Mouse (Mus musculus): ENCODE results near the gene Irak3.
"Not testable (repeated sequence)": the region's sequence is repeated elsewhere in the genome, so short reads cannot be mapped to it uniquely, and the experiment has no call there.

The Irak3 gene

DNA sequence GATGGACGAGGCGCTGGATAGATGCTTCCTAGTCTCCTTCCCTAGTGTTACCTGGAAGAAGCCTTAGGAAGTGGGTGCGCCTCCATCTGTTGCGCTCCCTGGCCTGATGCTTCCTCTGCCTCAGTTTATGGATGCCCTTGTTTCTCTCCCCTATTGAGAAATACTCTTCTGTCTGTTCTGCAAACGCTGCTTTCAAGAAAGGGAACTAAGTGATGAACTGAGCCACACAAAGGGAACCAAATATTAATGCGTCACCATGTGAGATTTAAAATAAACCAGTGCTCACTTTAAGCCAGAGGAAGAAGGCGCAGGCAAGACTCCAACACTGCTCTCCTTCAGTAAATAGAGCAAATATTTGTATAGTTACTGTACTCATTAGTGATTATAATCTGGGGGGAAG is 38.4 kb downstream of the Irak3 start:
- no peak for DNase-seq (ENCODE audit: low read depth, low spot score)

DNA sequence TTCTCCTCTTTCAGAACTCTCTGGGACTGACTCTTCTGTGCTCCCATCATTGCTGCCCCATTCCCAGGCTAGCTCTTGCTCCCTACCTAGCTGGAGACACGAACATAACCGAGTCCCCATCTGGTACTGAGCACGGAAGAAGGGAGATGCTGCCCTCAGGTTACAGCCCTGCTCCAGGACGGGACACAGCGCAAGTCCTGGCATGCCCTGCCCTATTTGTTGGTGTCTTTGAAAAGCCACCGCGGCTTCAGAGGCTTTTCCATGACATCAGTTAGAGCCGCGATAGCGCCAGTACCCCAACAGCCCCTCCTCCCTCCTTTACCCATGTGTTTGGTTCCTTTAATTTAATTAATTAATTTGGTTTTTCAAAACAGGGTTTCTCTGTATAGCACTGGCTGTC is 39.1 kb downstream of the Irak3 start:
- DNase-seq (ENCODE audit: low read depth, low spot score), result peak; percentile 48

DNA sequence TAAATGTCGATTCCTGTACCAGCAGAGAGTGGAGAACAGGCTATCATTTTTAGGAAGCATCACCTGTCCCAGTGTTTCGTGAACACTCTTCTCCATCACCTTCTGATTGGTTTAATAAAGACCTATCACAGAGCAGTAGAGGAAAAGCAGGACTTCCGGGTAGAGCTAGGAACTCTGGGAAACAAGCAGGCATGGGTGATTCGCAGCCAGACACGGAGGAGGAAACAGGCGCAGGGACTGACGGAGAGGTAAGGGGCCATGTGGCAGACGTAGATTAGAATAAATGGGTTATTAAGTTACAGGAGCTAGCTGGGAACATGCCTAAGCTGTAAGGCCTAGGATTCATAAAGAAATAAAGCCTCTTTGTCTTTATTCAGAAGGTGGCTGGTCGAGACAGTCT is 41.4 kb downstream of the Irak3 start:
- DNase-seq (ENCODE audit: low read depth, low spot score), result peak; percentile 76

DNA sequence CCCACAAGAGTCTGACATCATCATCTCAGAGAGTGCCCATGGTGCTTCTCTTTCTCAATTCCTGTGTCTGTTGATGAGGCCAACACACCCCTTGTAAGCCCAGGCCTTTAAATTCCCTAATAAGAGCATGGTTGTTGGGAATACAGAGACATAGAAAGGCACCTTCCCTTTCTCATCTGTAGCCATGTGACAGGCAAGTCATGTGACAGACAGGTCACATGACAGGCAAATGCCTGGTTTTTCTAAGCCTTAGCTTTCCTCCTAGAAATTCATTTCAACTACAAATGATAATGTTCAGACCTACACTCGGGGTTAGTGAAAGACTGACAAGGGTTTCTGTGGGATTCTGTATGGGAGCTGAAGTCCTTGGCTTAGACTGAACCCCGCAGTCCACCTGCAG is 48.0 kb downstream of the Irak3 start:
- DNase-seq (ENCODE audit: low read depth, low spot score), result peak; percentile 78

DNA sequence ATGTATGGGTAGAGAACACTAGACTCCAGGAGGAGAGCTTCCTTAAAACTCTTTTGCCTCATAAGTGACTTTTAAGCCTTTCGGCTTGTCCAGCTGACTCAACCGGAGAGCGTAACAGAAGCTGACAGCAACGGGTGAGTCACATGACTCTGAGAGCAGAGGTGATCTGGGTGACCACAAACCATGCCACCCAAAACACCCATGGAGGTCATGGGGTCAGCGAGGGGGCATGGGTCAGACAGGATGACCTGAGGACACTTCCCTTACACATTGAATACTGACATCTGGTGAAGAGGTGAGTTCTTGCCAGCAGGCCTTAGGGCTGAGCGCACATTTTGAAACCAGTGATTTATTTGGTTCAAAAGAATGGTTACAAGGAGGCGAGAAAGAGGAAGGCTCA is 50.3 kb downstream of the Irak3 start:
- DNase-seq (ENCODE audit: low read depth, low spot score), result no peak

- DNase-seq (ENCODE audit: low read depth, low spot score), result no peak
Measured at GRCm38 (mm10) chr10:120140916-120141516, 60.9 kb downstream of the Irak3 start.

GRCm38 (mm10) chr10:120140193-120140592 is 61.7 kb downstream of the Irak3 start:
- DNase-seq (ENCODE audit: low read depth, low spot score), result no peak

DNA sequence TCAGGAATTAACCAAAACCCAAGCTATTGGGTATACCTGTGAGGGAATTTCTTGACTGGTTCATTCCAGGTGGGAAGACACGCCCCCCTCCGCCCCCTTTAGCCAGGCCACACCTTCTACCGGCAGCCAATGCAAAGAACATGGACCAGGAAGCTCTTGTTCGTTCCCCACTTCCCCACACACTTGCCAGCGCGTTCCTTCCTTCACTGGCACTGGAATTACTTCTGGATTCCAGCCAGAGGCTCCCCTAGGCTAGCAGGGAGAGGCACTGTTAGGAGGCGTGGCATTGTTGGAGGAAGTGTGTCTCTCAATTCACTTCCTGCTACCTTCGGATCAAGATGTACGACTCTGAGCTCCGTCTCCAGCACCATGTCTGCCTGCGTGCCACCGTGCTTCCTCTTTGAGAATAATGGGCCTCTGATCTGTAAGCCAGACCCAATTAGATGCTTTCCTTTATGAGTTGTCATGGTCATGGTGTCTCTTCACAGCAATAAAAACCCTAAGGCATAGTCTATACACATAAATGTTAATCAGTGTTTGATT is 65.8 kb downstream of the Irak3 start:
- DNase-seq (ENCODE audit: low read depth, low spot score), result peak; percentile 74

DNA sequence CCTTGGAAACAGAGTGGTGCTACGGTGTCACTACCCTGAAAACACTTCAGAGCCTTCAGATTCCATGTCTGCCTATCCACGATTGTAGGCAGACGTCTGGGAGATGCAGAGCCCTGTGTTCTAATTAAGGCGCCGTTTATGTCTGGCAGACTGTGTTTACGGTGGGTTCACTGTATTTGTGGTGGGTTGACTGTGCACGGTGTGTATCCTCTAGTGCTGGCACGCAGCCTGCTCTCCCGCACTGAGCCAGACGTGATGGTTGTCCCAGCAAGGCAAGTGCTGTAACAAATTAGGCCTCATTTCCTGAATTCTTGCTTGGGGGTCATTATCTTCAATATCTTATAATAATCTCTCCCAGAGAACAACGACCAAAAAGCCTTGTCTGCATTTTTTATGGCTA is 68.2 kb downstream of the Irak3 start:
- DNase-seq (ENCODE audit: low read depth, low spot score), result no peak

GRCm38 (mm10) chr10:120130621-120131020 is 71.3 kb downstream of the Irak3 start:
- DNase-seq (ENCODE audit: low read depth, low spot score), result peak; percentile 80

GRCm38 (mm10) chr10:120128601-120129277 is 73.2 kb downstream of the Irak3 start:
- no peak for DNase-seq (ENCODE audit: low read depth, low spot score)

GRCm38 (mm10) chr10:120125465-120125857 is 76.5 kb downstream of the Irak3 start:
- DNase-seq (ENCODE audit: low read depth, low spot score), result no peak

DNA sequence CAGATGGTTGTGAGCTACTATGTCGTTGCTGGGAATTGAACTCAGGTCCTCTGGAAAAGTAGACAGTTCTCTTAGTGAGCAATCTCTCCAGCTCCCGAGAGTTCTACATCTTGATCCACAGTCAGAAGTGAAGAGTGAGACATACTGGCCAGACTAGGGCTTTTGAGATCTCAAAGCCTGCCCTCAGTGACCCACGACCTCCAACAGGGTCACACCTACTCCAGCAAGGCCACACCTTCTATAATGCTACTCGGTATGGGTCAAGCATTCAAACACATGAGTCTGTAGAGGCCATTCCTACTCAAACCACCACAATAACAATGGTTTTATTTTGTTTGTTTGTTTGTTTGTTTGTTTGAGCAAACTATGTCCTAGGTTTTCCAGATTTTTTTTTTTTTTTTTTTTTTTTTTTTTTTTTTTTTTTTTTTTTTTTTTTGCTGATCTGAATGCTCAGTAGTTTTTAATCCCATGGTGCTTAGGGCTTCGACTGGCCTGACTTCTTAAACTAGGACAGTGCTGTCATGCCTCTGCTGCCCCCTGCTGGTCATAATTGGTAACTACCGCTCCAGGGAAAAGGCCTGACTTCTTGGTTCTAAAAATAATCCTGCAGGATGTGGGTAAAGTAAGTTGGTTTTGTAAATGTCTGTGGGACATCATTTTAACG is 77.0 kb downstream of the Irak3 start:
- peak; percentile 90 for DNase-seq (ENCODE audit: low read depth, low spot score)

- DNase-seq (ENCODE audit: low read depth, low spot score), result peak; percentile 89
Measured at GRCm38 (mm10) chr10:120123721-120124120, 78.2 kb downstream of the Irak3 start.

GRCm38 (mm10) chr10:120115249-120115648 is 86.7 kb downstream of the Irak3 start:
- peak; percentile 52 for DNase-seq (ENCODE audit: low read depth, low spot score)

DNA sequence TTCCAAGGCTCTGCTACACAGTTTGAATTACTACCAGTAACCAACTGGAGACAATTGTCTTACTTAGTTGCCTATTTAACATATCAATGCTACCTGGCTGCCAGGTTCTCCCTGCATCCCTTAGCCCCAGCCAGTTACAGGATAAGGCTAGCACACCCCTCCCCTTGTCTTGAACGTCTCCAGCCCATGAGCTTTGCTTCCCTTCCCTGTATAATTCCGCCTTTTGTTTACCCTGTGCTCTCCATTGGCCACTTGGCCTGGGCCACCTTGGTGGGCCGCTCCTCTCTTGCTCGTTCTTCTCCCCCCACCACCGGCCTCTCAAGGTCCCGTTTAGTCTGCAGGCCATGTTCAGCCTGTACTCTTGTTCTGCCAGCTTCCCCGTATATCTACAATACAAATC is 87.4 kb downstream of the Irak3 start:
- DNase-seq (ENCODE audit: low read depth, low spot score), result peak; percentile 94

DNA sequence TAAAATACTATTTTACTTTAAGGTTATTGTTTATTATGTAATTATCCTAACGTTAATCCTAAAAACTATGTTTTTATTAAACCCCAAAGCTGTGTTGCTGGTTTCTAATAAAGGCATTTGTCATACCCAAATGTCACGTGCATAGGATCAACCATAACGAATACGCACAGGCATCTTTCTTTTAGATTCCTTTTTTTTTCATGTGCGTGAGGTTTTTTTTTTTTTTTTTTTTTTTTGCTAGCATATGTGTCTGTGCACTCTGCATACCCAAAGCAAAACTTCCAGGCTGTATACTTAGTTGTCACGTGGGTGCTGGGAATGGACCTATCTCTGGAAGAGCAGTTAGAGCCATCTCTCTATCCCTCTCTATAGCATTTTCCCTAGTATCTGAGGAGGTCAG is 88.0 kb downstream of the Irak3 start:
- DNase-seq (ENCODE audit: low read depth, low spot score), result no peak

DNA sequence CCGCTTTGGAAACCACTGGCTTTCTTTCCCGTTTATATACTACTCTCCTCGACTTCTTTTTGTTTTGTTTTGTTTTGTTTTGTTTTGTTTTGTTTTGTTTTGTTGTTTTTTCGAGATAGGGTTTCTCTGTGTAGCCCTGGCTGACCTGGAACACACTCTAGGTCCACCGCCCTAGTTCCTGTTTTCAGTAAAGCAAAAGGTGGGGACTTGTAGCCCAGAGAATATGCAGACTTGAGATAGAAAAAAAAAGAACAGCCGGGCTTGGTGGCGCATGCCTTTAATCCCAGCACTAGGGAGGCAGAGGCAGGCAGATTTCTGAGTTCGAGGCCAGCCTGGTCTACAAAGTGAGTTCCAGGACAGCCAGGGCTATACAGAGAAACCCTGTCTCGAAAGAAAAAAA is 88.4 kb downstream of the Irak3 start:
- DNase-seq (ENCODE audit: low read depth, low spot score), result not testable (repeated sequence)

GRCm38 (mm10) chr10:120112507-120113396 is 89.2 kb downstream of the Irak3 start, which contains the start of gene Helb:
TSS of gene Helb (minus strand) at chr10:120112987.
- peak; percentile 99 for DNase-seq (ENCODE audit: low read depth, low spot score)

GRCm38 (mm10) chr10:120111691-120112319 is 90.1 kb downstream of the Irak3 start:
- peak; percentile 43 for DNase-seq (ENCODE audit: low read depth, low spot score)

- DNase-seq (ENCODE audit: low read depth, low spot score), result peak; percentile 70
Measured at GRCm38 (mm10) chr10:120100806-120101205, 101.1 kb downstream of the Irak3 start.
